Comparison of ENCODE assay signal across 19 mouse cellular contexts in the genomic region with DNA sequence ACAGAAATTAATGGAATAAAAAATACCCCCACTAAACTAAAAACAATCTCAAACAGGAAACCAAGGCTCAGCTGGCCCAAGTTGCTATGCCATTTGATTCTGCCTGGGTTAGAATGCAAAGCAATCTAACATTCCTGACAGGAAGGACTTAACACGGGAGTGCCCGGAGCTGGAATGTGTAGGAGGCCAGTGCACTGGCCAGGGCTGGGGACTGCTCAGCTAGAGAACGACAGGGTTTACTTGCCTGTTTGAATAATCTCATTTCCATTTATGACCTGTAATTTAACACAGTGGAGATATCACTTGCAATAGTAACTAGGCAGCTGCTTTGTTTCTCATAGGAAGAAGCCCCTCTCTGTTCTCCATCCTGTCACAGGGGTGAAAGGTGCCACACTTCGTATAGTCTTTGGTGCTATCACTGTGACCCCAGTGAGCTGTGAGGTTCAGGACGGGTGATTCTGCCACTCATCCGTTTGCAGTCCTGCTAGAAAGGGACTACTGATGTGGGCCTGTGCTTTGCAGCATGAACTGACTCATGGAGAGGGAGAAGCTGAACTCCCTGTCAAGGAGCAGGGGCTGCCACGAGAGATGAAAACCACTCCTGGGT. TPM values are rescaled to one million over a fixed set of nuclear protein-coding genes. Genes with fewer than 3 reads are reported as not detected.
DNase-seq lines count a peak whose midpoint lies in the region; ATAC-seq lines count a peak whose summit lies in the region.
"Had no signal": no experiment of that assay in that cellular context is flagged by ENCODE, and none has a peak within 500 bp of the region (broad histone marks: within the 10 kb centered on the region; RNA-seq: fewer than 3 reads in every experiment).

No protein-coding gene starts in this region.

- intact Hi-C loops in heart, postnatal 36 days (cut with DNase I): no loop called here

- peaks cover 34% of the 10 kb centered on the region for H3K4me1 ChIP-seq in heart, embryonic 13.5 days
- H3K4me1 ChIP-seq in kidney, embryonic 14.5 days (ENCODE audit: control insufficient read depth, insufficient read depth, low read length): no peaks in the 10 kb centered on the region
- H3K4me1 ChIP-seq: lung, embryonic 15.5 days; midbrain, embryonic 12.5 days had no signal

- no peak for DNase-seq in heart, postnatal 36 days
- DNase-seq in kidney, adult 11 months: no peak
- DNase-seq in embryo, embryonic 9.5 days (ENCODE audit: extremely low spot score): peak; percentile 1
- peak; percentile 18 for DNase-seq in kidney, postnatal 14 days
- no peak for DNase-seq in thymus, postnatal 25 days
- DNase-seq: adrenal gland, adult 8-10 months; B cell, adult 2 months; cerebellum, adult 2 months; layer of hippocampus, adult 9-11 months; liver had no signal

- no peaks in the 10 kb centered on the region for H3K9me3 ChIP-seq in heart, embryonic 13.5 days
- no peaks in the 10 kb centered on the region for H3K9me3 ChIP-seq in kidney, embryonic 14.5 days (ENCODE audit: control insufficient read depth, low read length)
- H3K9me3 ChIP-seq: lung, embryonic 15.5 days; midbrain, embryonic 12.5 days had no signal

- H3K27me3 ChIP-seq in heart, embryonic 13.5 days (replicated peaks): no peaks in the 10 kb centered on the region
- no peaks in the 10 kb centered on the region for H3K27me3 ChIP-seq in kidney, embryonic 14.5 days (ENCODE audit: control insufficient read depth, insufficient read depth, low read length)
- H3K27me3 ChIP-seq: lung, embryonic 15.5 days; midbrain, embryonic 12.5 days had no signal

- peak overlapping the region; percentile 80 for H3K27ac ChIP-seq in heart, embryonic 13.5 days (replicated peaks)
- no peak overlapping the region; the same call in 1 of the 2 replicates for H3K27ac ChIP-seq in kidney, embryonic 14.5 days (ENCODE audit: low read depth, low read length)
- H3K27ac ChIP-seq: lung, embryonic 15.5 days; midbrain, embryonic 12.5 days had no signal

- no peak overlapping the region for H3K9ac ChIP-seq in heart, embryonic 13.5 days
- H3K9ac ChIP-seq in kidney, embryonic 14.5 days (ENCODE audit: low read depth, low read length): no peak overlapping the region
- H3K9ac ChIP-seq: lung, embryonic 15.5 days; midbrain, embryonic 12.5 days had no signal

- no peak for ATAC-seq in heart, embryonic 13.5 days (ENCODE audit: extremely low read depth, insufficient number of reproducible peaks, low FRiP score, low TSS enrichment)
- ATAC-seq in kidney, embryonic 14.5 days (ENCODE audit: low FRiP score, low TSS enrichment): peak; percentile 93
- ATAC-seq: forebrain, embryonic 16.5 days had no signal

- H3K36me3 ChIP-seq in heart, embryonic 13.5 days: peaks cover 39% of the 10 kb centered on the region
- H3K36me3 ChIP-seq in kidney, embryonic 14.5 days (ENCODE audit: control insufficient read depth, insufficient read depth, low read length): no peaks in the 10 kb centered on the region
- H3K36me3 ChIP-seq: lung, embryonic 15.5 days had no signal

- H3K4me2 ChIP-seq in heart, embryonic 13.5 days: peak overlapping the region; percentile 18; the same call in 1 of the 2 replicates
- no peak overlapping the region for H3K4me2 ChIP-seq in kidney, embryonic 14.5 days (replicated peaks; ENCODE audit: low read depth, low read length)
- H3K4me2 ChIP-seq: lung, embryonic 15.5 days; midbrain, embryonic 12.5 days had no signal

- WGBS in heart, embryonic 13.5 days: 14% methylated on average over 7 of the region's 7 CpGs
- 8% methylated on average over 7 of the region's 7 CpGs for whole genome bisulfite sequencing in kidney, embryonic 14.5 days

- H3K4me3 ChIP-seq in heart, embryonic 13.5 days: no peak overlapping the region
- H3K4me3 ChIP-seq in kidney, embryonic 14.5 days (ENCODE audit: low read length): no peak overlapping the region
- H3K4me3 ChIP-seq: lung, embryonic 15.5 days; midbrain, embryonic 12.5 days had no signal

RNA-seq across cellular contexts. Expression of a gene that starts 34.9 kb away (rescaled TPM):
- not detected in 2 replicates for polyA plus RNA-seq in heart, embryonic 13.5 days (2015; fragmentation: Nextera tagmentation; extraction: Ambion mirVana)
- not detected for total RNA-seq in heart, postnatal 36 days (2021)
- polyA plus RNA-seq in kidney, embryonic 14.5 days (2014; fragmentation: Nextera tagmentation; extraction: Ambion mirVana): not detected in 2 replicates
- total RNA-seq: adrenal gland, adult 8-10 months; ES-E14; gastrocnemius, adult 8-10 months; left cerebral cortex, postnatal 14 days had no signal
- polyA plus RNA-seq: cerebellum, adult 2 months; cortical plate, adult 2 months; forebrain, embryonic 16.5 days; lung, embryonic 15.5 days; midbrain, embryonic 12.5 days had no signal

Comparison
In these comparisons a context has a peak if more than half of its experiments do, and no peak if none do; other contexts are left out.
1. DNase-seq: peak in embryo, embryonic 9.5 days (single experiment) and kidney, postnatal 14 days (single experiment); none in heart, postnatal 36 days (0 of 2), kidney, adult 11 months (single experiment) and thymus, postnatal 25 days (single experiment).